Mouse (Mus musculus) midbrain, embryonic 12.5 days (tissue): Measurements from ENCODE around the gene Scpep1. TPM values are rescaled to one million over a fixed set of nuclear protein-coding genes. Genes with fewer than 3 reads are reported as not detected.

Experiments
- ATAC-seq: fragments of 200-750 bp; cut with Nextera tagmentation; 2 replicates; pipeline ENCODE4 v1.8.0; 2017; ENCODE audit warnings: low read depth, moderate TSS enrichment, moderate library complexity; ENCODE audit not compliant: low FRiP score
- H3K27ac ChIP-seq: fragments of 300-500 bp; sonication (generic); replicated peaks from 2 replicates; pipeline ENCODE4 v1.5.1; 2016; ENCODE audit warnings: mild to moderate bottlenecking
- H3K27me3 ChIP-seq: fragments of 300-500 bp; sonication (generic); 2 replicates; pipeline ENCODE4 v1.6.1; 2016; ENCODE audit warnings: mild to moderate bottlenecking
- H3K36me3 ChIP-seq: fragments of 300-500 bp; sonication (generic); 2 replicates; pipeline ENCODE4 v1.6.1; 2016
- H3K4me1 ChIP-seq: fragments of 300-500 bp; sonication (generic); 2 replicates; pipeline ENCODE4 v1.6.1; 2016
- H3K4me2 ChIP-seq: fragments of 300-500 bp; sonication (generic); replicated peaks from 2 replicates; pipeline ENCODE4 v1.6.1; 2016; ENCODE audit warnings: mild to moderate bottlenecking, moderate library complexity
- H3K4me3 ChIP-seq: fragments of 300-500 bp; sonication (generic); 2 replicates; pipeline ENCODE4 v1.5.1; 2016; ENCODE audit warnings: mild to moderate bottlenecking
- H3K9ac ChIP-seq: fragments of 300-500 bp; sonication (generic); replicated peaks from 2 replicates; pipeline ENCODE4 v1.6.1; 2016; ENCODE audit warnings: mild to moderate bottlenecking, moderate library complexity
- H3K9me3 ChIP-seq: fragments of 300-500 bp; sonication (generic); 2 replicates; pipeline ENCODE4 v1.6.1; 2016; ENCODE audit warnings: mild to moderate bottlenecking
- WGBS: fragments of 180-500 bp; shearing (Covaris S2); methylation state at CpG from one replicate; pipeline ENCODE4 v1.1.7; 2016; 5-methylcytosine and 5-hydroxymethylcytosine counted together
- polyA plus RNA-seq: library from polyadenylated mRNA; unstranded; fragments of >200 nt; fragmentation: Nextera tagmentation; extraction: Ambion mirVana; gene quantifications from 2 replicates; pipeline ENCODE4 v1.2.1, GENCODE M21; 2016

Scpep1 gene
- polyA plus RNA-seq, 1 experiment from 2014 or later, result 47.9 TPM

DNA sequence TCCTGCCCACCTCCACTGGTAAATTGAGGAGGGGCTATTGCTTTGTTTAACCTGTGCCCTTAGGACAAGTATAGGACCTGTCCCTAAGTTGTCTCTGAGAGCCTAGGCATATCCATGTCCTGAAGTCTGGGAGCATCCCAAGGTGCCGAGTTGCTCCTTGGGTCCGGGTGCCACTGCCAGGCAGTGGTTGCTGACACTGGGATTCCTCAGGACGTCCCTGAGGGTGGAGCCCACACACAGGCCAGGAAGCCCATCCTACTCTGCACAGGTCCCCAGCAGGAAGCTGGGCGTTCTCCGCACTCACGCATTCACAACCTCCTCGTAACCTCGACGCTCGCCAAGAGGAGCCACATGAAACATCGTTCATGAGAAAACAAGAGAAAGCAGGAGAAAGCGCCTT lies 13.8 kb downstream of the Scpep1 start:
- Histone ChIP-seq H3K9ac (no peak overlapping the region), H3K27me3 (no peaks in the 10 kb centered on the region), H3K9me3 (no peaks in the 10 kb centered on the region), H3K27ac (no peak overlapping the region), H3K4me3 (no peak overlapping the region), H3K4me2 (no peak overlapping the region), H3K36me3 (peaks cover 53% of the 10 kb centered on the region), H3K4me1 (no peaks in the 10 kb centered on the region)
- ATAC-seq, result no peak
- 82% methylated on average over 12 of the region's 12 CpGs for WGBS

DNA sequence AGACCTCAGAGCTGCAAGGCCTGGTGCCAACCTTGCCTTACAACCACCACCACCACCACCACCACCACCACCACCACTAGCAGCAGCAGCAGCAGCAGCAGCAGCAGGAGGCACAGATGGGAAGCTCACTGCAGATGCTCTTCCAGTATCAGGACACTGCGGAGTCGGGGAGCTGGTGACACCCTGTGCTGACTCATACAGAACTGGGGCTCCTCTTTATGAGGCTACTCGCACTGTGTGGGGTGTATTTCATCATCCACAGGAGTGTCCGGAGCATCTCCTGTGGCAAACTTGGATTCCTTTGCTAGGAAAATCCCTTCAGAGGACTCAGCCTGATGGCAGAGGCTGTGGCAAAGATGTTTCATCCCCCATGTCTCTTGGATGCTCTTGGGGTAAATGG lies 15.6 kb downstream of the Scpep1 start:
- H3K4me1 ChIP-seq, result no peaks in the 10 kb centered on the region
- H3K4me2 ChIP-seq, result no peak overlapping the region
- no peak overlapping the region for H3K9ac ChIP-seq
- H3K27me3 ChIP-seq, result no peaks in the 10 kb centered on the region
- H3K4me3 ChIP-seq, result no peak overlapping the region
- H3K36me3 ChIP-seq, result peaks cover 48% of the 10 kb centered on the region
- WGBS, result 97% methylated on average over 4 of the region's 4 CpGs
- ATAC-seq, result no peak
- no peaks in the 10 kb centered on the region for H3K9me3 ChIP-seq
- no peak overlapping the region for H3K27ac ChIP-seq

DNA sequence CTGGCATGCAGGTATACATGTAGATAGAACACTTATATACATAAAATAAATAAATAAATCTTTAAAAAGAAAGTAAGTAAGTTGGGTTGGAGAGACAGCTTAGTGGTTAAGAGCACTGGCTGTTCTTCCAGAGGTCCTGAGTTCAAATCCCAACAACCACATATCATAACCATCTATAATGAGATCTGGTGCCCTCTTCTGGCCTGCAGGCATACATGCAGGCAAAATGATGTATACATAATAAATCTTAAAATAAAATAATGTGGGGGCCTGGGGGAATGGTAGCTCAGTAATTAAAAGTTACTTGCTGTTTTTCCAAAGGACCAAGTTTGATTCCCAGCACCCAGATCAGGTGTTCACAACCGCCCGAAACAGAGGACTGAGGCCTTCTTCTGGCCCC lies 16.5 kb downstream of the Scpep1 start:
- no peak overlapping the region for H3K4me3 ChIP-seq
- no peak overlapping the region for H3K4me2 ChIP-seq
- H3K4me1 ChIP-seq, result no peaks in the 10 kb centered on the region
- no peak overlapping the region for H3K9ac ChIP-seq
- 97% methylated on average over 2 of the region's 2 CpGs for WGBS
- ATAC-seq, result no peak
- no peaks in the 10 kb centered on the region for H3K9me3 ChIP-seq
- no peaks in the 10 kb centered on the region for H3K27me3 ChIP-seq
- H3K27ac ChIP-seq, result no peak overlapping the region
- peaks cover 42% of the 10 kb centered on the region for H3K36me3 ChIP-seq

DNA sequence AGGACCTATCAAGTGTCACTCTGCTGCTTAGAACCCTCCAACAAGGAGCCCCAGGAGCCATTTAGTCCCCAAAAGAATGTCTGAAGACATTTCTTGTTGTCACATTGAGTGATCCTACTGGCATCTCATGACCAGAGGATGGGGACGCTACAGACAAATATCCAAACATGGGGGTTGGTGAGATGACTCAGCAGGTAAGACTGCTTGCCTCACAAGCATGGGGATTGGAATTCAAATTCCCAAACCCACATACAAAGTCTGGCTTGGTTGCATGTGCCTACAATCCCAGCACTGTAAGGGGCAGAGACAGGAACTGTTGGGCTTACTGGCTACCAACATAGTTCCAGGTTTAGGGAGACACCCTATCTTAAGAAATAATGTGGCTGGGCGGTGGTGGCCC lies 17.4 kb downstream of the Scpep1 start:
- no peaks in the 10 kb centered on the region for H3K4me1 ChIP-seq
- no peak for ATAC-seq
- no peak overlapping the region for H3K27ac ChIP-seq
- H3K9me3 ChIP-seq, result no peaks in the 10 kb centered on the region
- no peak overlapping the region for H3K4me3 ChIP-seq
- no peak overlapping the region for H3K4me2 ChIP-seq
- no peaks in the 10 kb centered on the region for H3K27me3 ChIP-seq
- WGBS, result 94% methylated on average over 2 of the region's 2 CpGs
- H3K36me3 ChIP-seq, result peaks cover 46% of the 10 kb centered on the region
- H3K9ac ChIP-seq, result no peak overlapping the region

DNA sequence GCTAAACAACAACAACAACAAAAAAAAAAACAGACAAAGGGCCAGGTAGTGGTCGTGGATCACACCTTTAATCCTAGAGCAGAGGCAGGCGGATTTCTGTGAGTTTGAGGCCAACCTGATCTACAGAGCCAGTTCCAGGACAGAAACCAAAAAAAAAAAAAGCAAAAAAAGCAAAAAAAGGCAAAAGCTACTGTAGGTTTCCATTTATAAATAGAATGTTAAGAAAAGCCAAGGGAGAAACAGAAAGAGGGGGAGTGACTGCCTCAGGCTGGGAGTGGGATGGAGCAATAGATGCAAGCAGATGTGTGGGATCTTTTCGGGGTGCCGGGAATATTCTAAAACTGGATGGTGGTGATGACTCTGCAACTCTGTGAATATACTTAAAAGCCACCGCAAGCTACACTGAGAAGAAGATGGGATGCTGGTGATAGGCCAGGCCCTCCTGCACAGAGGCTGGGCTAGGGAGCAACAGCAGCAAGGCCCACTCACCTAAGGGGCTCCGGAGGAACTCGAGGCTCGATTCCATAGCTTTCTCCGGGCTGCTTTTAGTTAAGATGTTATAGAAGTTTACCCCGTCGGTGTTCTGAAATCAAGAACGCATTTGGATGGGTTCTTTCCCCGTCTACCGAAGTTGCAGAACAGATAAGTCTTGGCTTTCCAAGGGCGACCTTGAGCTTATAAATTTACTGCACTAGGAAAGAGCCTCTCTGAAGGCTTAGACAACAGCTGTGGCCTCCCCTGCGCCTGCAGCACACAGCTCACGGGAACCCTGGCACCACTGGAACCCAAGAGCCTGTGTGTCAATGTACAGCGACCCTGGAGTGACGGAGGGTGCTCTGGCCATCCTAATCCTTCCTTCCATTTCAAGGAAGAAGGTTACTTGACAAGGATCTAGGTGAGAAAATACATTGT lies 20.9 kb downstream of the Scpep1 start:
- 95% methylated on average over 19 of the region's 19 CpGs for WGBS
- ATAC-seq, result no peak
- H3K36me3 ChIP-seq, result peaks cover 43% of the 10 kb centered on the region

DNA sequence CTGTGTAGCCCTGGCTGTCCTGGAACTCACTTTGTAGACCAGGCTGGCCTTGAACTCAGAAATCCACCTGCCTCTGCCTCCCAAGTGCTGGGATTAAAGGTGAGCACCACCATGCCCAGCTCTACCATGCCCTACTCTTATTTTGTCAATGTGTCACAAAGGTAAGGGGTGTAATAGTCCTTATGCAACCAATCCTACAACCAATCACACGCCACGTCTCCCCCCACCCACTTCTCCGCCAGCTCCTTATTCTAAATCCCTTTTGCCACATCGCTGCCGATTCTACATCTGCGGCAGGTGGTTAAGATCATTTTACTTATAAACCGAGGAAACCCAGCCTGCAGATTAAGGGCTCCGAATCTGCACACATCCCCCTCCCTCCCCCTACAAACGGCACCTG lies 22.2 kb downstream of the Scpep1 start:
- no peak overlapping the region for H3K27ac ChIP-seq
- 94% methylated on average over 9 of the region's 9 CpGs for WGBS
- no peaks in the 10 kb centered on the region for H3K9me3 ChIP-seq
- H3K9ac ChIP-seq, result no peak overlapping the region
- no peak overlapping the region for H3K4me2 ChIP-seq
- H3K4me3 ChIP-seq, result no peak overlapping the region
- H3K36me3 ChIP-seq, result peaks cover 42% of the 10 kb centered on the region
- no peaks in the 10 kb centered on the region for H3K27me3 ChIP-seq
- H3K4me1 ChIP-seq, result no peaks in the 10 kb centered on the region
- no peak for ATAC-seq

More for the DNA sequence above, 20.9 kb downstream of the Scpep1 start:
- H3K27ac ChIP-seq, result no peak overlapping the region
- no peak overlapping the region for H3K4me2 ChIP-seq
- no peak overlapping the region for H3K4me3 ChIP-seq
- no peaks in the 10 kb centered on the region for H3K4me1 ChIP-seq
- no peaks in the 10 kb centered on the region for H3K27me3 ChIP-seq
- no peaks in the 10 kb centered on the region for H3K9me3 ChIP-seq
- H3K9ac ChIP-seq, result no peak overlapping the region

DNA sequence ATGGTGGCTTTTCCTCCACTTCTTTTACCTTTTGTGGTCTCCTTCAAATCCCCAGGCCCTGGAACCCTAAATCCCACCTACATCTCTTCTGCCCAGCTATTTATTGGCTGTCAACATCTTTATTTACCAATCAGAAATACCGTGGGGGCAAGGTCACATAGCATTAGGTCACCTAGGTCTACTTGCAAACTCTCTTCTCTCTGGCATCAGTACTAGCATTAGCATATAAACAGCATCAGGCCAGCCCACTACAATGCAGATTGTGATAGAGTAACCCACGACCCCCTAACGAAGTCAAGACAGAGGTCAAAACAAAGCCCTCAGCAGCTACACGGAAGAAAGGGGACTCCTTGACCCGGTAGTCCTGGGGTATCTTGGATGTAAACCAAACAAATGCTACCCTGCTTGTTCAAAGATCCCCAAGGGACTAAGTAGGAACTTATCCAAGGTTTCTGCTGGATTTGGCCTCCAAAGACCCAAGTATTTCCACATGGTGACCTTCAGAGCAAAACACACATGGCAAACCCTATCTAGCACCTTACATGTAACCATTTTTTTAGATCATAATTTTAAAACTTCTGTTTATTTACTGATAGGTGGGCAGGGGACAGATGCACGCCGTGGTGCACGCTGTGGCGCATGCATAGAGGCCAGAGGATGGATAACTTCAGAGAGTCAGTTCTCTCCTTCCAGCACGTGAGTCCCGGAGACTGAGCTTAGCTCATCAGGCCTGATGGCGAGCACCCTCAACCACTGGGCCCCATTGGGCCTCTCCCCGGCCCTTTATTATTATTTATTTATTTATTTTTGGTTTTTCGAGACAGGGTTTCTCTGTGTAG lies 23.4 kb downstream of the Scpep1 start:
- H3K27ac ChIP-seq, result no peak overlapping the region
- peaks cover 49% of the 10 kb centered on the region for H3K36me3 ChIP-seq
- 80% methylated on average over 14 of the region's 14 CpGs for WGBS
- H3K9me3 ChIP-seq, result no peaks in the 10 kb centered on the region
- no peak for ATAC-seq
- H3K27me3 ChIP-seq, result no peaks in the 10 kb centered on the region
- H3K4me1 ChIP-seq, result no peaks in the 10 kb centered on the region
- H3K9ac ChIP-seq, result no peak overlapping the region
- H3K4me2 ChIP-seq, result no peak overlapping the region
- no peak overlapping the region for H3K4me3 ChIP-seq

DNA sequence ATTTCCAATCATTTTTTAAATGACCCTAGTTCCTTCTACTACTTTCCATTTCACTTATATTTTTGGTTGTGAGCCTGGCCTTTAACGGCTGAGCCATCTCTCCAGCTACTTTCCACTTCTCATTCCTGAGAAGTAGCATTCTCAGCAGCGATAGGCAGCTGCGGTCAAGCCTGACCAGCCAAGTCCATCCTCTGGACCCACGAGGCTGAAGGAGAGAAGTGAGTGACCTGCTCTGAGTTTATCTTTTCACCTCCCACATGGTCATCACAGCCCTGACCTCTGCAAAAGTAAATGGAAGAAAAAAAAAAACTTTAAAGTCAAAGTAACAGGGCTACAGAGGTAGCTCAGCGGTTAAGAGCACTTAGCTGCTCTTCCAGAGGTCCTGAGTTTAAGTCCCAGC lies 28.7 kb downstream of the Scpep1 start:
- no peak for ATAC-seq
- no peak overlapping the region for H3K4me3 ChIP-seq
- no peaks in the 10 kb centered on the region for H3K4me1 ChIP-seq
- H3K36me3 ChIP-seq, result peaks cover 61% of the 10 kb centered on the region
- H3K9ac ChIP-seq, result no peak overlapping the region
- WGBS, result 90% methylated on average over 5 of the region's 5 CpGs
- H3K27ac ChIP-seq, result no peak overlapping the region
- H3K9me3 ChIP-seq, result no peaks in the 10 kb centered on the region
- H3K4me2 ChIP-seq, result no peak overlapping the region
- no peaks in the 10 kb centered on the region for H3K27me3 ChIP-seq

DNA sequence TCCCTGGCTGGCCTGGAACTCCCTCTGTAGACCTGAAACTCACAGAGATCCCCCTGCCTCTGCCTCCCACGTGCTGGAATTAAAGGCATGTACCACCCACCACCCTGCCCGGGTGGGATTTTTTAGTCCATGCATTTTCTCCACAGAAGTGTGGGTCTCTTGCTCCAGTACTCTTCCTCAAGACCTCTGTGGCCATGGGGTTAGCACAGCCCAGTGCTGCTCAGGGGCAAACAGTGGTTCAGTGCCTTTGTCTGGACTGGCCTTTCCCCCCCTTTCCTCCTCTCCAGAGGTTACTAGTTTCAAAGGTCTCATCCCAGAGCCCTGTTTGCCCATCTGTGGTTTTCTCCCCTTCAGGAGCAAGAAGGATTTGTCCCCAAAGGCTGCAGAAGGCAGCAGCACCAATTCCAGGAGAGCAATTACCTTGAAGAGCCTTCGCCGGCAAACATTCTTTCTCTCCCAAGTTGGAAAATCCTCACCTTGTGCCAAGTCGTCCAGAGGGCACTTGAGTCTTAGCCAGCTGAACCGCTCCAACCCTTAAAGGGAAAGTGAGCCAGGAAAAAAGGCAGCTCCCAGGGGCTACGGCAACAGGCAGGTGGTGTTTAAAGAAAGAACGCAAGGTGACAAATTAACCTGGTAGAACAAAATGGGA lies 45.8 kb downstream of the Scpep1 start:
- Histone ChIP-seq H3K9ac (no peak overlapping the region), H3K9me3 (no peaks in the 10 kb centered on the region), H3K27ac (no peak overlapping the region), H3K4me3 (no peak overlapping the region), H3K27me3 (no peaks in the 10 kb centered on the region), H3K4me2 (no peak overlapping the region), H3K4me1 (no peaks in the 10 kb centered on the region), H3K36me3 (no peaks in the 10 kb centered on the region)
- 89% methylated on average over 8 of the region's 8 CpGs for WGBS
- ATAC-seq, result no peak

DNA sequence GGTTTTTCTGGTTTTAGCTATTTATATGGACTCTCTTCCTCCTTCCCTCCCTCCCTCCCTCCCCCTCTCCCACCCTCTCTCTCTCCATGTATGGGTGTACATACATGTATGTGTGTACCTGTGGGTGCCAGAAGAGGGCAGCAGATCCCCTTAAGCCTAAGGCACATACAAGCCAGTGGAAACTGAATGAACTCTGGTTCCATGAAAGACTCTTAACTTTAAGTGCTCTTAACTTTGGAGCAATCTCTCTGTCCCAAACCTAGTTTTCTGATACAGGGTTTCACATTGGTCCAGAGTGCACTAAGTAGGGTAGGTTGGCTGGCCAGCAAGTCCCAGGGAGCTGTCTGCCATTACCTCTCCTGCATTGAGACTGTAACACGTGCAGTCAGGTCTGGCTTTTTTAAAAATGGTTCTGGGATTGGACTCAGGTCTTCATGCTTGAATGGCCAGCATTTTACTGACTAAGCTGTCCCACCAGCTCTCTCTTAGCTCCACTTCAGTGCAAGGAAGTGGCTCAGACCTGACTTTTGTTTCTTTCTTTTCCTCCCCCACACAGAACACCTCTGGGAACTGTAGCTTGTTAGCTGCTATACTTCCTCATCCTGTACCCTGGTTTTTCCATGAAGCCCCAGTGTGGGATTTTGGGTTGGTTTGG lies 46.6 kb downstream of the Scpep1 start:
- no peak overlapping the region for H3K4me2 ChIP-seq
- no peaks in the 10 kb centered on the region for H3K27me3 ChIP-seq
- 88% methylated on average over 1 of the region's 1 CpGs for WGBS
- no peak overlapping the region for H3K4me3 ChIP-seq
- H3K36me3 ChIP-seq, result no peaks in the 10 kb centered on the region
- ATAC-seq, result no peak
- no peaks in the 10 kb centered on the region for H3K4me1 ChIP-seq
- H3K9ac ChIP-seq, result no peak overlapping the region
- H3K27ac ChIP-seq, result no peak overlapping the region
- no peaks in the 10 kb centered on the region for H3K9me3 ChIP-seq

DNA sequence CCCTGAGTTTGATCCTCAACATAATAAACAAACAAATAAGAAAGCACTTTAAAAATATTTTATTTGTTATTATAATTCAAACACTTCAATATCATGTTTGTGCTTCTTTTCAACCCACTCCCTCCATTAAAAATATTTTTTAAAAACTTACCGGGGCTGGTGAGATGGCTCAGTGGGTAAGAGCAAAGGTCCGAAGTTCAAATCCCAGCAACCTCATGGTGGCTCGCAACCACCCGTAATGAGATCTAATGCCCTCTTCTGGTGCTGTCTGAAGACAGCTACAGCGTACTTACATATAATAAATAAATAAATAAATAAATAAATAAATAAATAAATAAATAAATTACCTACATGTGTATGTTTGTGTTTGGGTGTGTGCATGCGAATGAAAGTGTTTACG lies 47.4 kb downstream of the Scpep1 start:
- H3K9ac ChIP-seq, result no peak overlapping the region
- no peak for ATAC-seq
- H3K4me1 ChIP-seq, result no peaks in the 10 kb centered on the region
- no peak overlapping the region for H3K4me2 ChIP-seq
- H3K27ac ChIP-seq, result no peak overlapping the region
- no peak overlapping the region for H3K4me3 ChIP-seq
- H3K9me3 ChIP-seq, result no peaks in the 10 kb centered on the region
- no peaks in the 10 kb centered on the region for H3K27me3 ChIP-seq
- 96% methylated on average over 7 of the region's 7 CpGs for WGBS
- H3K36me3 ChIP-seq, result no peaks in the 10 kb centered on the region
